Mouse (Mus musculus) MEL (cell line): Measurements from ENCODE around the gene Ubxn10. TPM values are rescaled to one million over a fixed set of nuclear protein-coding genes. Genes with fewer than 3 reads are reported as not detected.

Source experiments
- DNase-seq: peaks from one replicate; pipeline ENCODE4 v3.0.0; 2011; ENCODE audit warnings: low read depth, low spot score
- H3K27ac ChIP-seq: 2 replicates; pipeline ENCODE4 v1.5.1; 2012; ENCODE audit warnings: low read depth, mild to moderate bottlenecking, control low read depth, low read length, moderate library complexity; ENCODE audit not compliant: control insufficient read depth
- H3K27me3 ChIP-seq, 2 experiments: fragments of 150-350 bp in 1 of 2; sonication (generic) in 1 of 2; 2 replicates each; pipeline ENCODE4 v1.6.1; 2012; ENCODE audit warnings: low read length in 2 of 2, mild to moderate bottlenecking in 2 of 2, improper control_type of control experiment in 1 of 2, moderate library complexity in 1 of 2; ENCODE audit not compliant: insufficient read depth in 2 of 2, control insufficient read depth in 1 of 2
- H3K36me3 ChIP-seq, 2 experiments: 2 replicates each; pipeline ENCODE4 v1.6.1; 2012 to 2014; ENCODE audit warnings: low read length in 2 of 2, improper control_type of control experiment in 1 of 2, inconsistent platforms in 1 of 2, mild to moderate bottlenecking in 1 of 2; ENCODE audit not compliant: insufficient read depth in 2 of 2, control insufficient read depth in 1 of 2
- H3K4me1 ChIP-seq, 2 experiments: fragments of 150-350 bp in 1 of 2; sonication (generic) in 1 of 2; 2 replicates each; pipeline ENCODE4 v1.6.1; 2012; ENCODE audit warnings: low read length in 2 of 2, improper control_type of control experiment in 1 of 2, mild to moderate bottlenecking in 1 of 2; ENCODE audit not compliant: insufficient read depth in 2 of 2, control insufficient read depth in 1 of 2
- H3K4me3 ChIP-seq, 2 experiments: fragments of 150-350 bp in 1 of 2; sonication (generic) in 1 of 2; 2 replicates each; pipeline ENCODE4 v1.5.1; 2012; ENCODE audit warnings: low read depth in 2 of 2, low read length in 2 of 2, mild to moderate bottlenecking in 2 of 2, moderate library complexity in 2 of 2, control low read depth in 1 of 2, improper control_type of control experiment in 1 of 2; ENCODE audit not compliant: control insufficient read depth in 1 of 2, insufficient read depth in 1 of 2
- H3K79me2 ChIP-seq: 2 replicates; pipeline ENCODE4 v1.6.1; 2012; ENCODE audit warnings: mild to moderate bottlenecking, low read length, moderate library complexity; ENCODE audit not compliant: control insufficient read depth, poor library complexity, insufficient read depth
- H3K9ac ChIP-seq: 2 replicates; pipeline ENCODE4 v1.6.1; 2012; ENCODE audit warnings: low read depth, mild to moderate bottlenecking, control low read depth, low read length, moderate library complexity; ENCODE audit not compliant: control insufficient read depth, poor library complexity, severe bottlenecking
- H3K9me3 ChIP-seq: fragments of 150-350 bp; sonication (generic); replicated peaks from 2 replicates; pipeline ENCODE4 v1.6.1; 2012; ENCODE audit warnings: mild to moderate bottlenecking, low read length, improper control_type of control experiment, moderate library complexity; ENCODE audit not compliant: insufficient read depth
- BHLHE40 ChIP-seq: IDR thresholded peaks from 2 replicates; pipeline ENCODE4 v1.6.1; 2012; ENCODE audit warnings: low read depth, mild to moderate bottlenecking, inconsistent platforms, low read length, improper control_type of control experiment, borderline replicate concordance
- CHD1 ChIP-seq: IDR thresholded peaks from 2 replicates; pipeline ENCODE4 v1.6.1; 2012; ENCODE audit warnings: low read depth, mild to moderate bottlenecking, inconsistent platforms, low read length, improper control_type of control experiment
- CHD2 ChIP-seq: IDR thresholded peaks from 2 replicates; pipeline ENCODE4 v1.6.1; 2011; ENCODE audit warnings: low read length, improper control_type of control experiment
- CTCF ChIP-seq, 3 experiments: IDR thresholded peaks in 2 of 3; conservative IDR thresholded peaks in 1 of 3; 2 replicates each; pipeline ENCODE4 v1.5.1; 2011 to 2012; ENCODE audit warnings: low read length in 3 of 3, low read depth in 2 of 3, mild to moderate bottlenecking in 2 of 3, improper control_type of control experiment in 1 of 3, inconsistent platforms in 1 of 3, mixed read lengths in 1 of 3, moderate library complexity in 1 of 3; ENCODE audit not compliant: control insufficient read depth in 1 of 3, insufficient read depth in 1 of 3, poor library complexity in 1 of 3, severe bottlenecking in 1 of 3
- E2F4 ChIP-seq: IDR thresholded peaks from 2 replicates; pipeline ENCODE4 v1.6.1; 2011; ENCODE audit warnings: low read depth, low read length, improper control_type of control experiment, borderline replicate concordance
- ELF1 ChIP-seq: IDR thresholded peaks from 2 replicates; pipeline ENCODE4 v1.6.1; 2014; ENCODE audit warnings: low read depth, mild to moderate bottlenecking, inconsistent platforms, low read length, improper control_type of control experiment, moderate library complexity
- ETS1 ChIP-seq: IDR thresholded peaks from 2 replicates; pipeline ENCODE4 v1.6.1; 2012; ENCODE audit warnings: low read depth, mild to moderate bottlenecking, inconsistent platforms, low read length, improper control_type of control experiment, moderate library complexity
- GABPA ChIP-seq: IDR thresholded peaks from 2 replicates; pipeline ENCODE4 v1.6.1; 2012; ENCODE audit warnings: low read depth, mild to moderate bottlenecking, inconsistent platforms, low read length, improper control_type of control experiment, moderate library complexity
- GATA1 ChIP-seq: IDR thresholded peaks from 2 replicates; pipeline ENCODE4 v1.6.1; 2011; ENCODE audit warnings: low read depth, low read length, improper control_type of control experiment
- HCFC1 ChIP-seq: IDR thresholded peaks from 2 replicates; pipeline ENCODE4 v1.6.1; 2012; ENCODE audit warnings: low read depth, mild to moderate bottlenecking, inconsistent platforms, low read length, improper control_type of control experiment, moderate library complexity
- JUND ChIP-seq: IDR thresholded peaks from 2 replicates; pipeline ENCODE4 v1.6.1; 2011; ENCODE audit warnings: low read depth, mild to moderate bottlenecking, improper control_type of control experiment, low read length
- MAX ChIP-seq: IDR thresholded peaks from 2 replicates; pipeline ENCODE4 v1.6.1; 2011; ENCODE audit warnings: low read length, improper control_type of control experiment
- MEF2A ChIP-seq: IDR thresholded peaks from 2 replicates; pipeline ENCODE4 v1.6.1; 2014; ENCODE audit warnings: low read depth, mild to moderate bottlenecking, inconsistent platforms, low read length, improper control_type of control experiment; ENCODE audit not compliant: poor library complexity, insufficient replicate concordance, severe bottlenecking; ENCODE audit errors: extremely low read depth
- NELFE ChIP-seq: IDR thresholded peaks from 2 replicates; pipeline ENCODE4 v1.6.1; 2011; ENCODE audit warnings: low read depth, low read length, improper control_type of control experiment
- NRF1 ChIP-seq: IDR thresholded peaks from 2 replicates; pipeline ENCODE4 v1.6.1; 2014; ENCODE audit warnings: low read depth, mild to moderate bottlenecking, inconsistent platforms, low read length, improper control_type of control experiment, moderate library complexity; ENCODE audit not compliant: poor library complexity, insufficient read depth, severe bottlenecking
- POLR2A ChIP-seq, 2 experiments: IDR thresholded peaks; 2 replicates each; pipeline ENCODE4 v1.6.1; 2011 to 2012; ENCODE audit warnings: low read length in 2 of 2, mild to moderate bottlenecking in 2 of 2, control low read depth in 1 of 2, improper control_type of control experiment in 1 of 2, low read depth in 1 of 2, moderate library complexity in 1 of 2; ENCODE audit not compliant: control insufficient read depth in 1 of 2, insufficient read depth in 1 of 2, poor library complexity in 1 of 2
- POLR2AphosphoS2 ChIP-seq: IDR thresholded peaks from 2 replicates; pipeline ENCODE4 v1.6.1; 2011; ENCODE audit warnings: low read length, improper control_type of control experiment
- RCOR1 ChIP-seq: IDR thresholded peaks from 2 replicates; pipeline ENCODE4 v1.6.1; 2012; ENCODE audit warnings: low read depth, mild to moderate bottlenecking, inconsistent platforms, low read length, improper control_type of control experiment
- SIN3A ChIP-seq: IDR thresholded peaks from 2 replicates; pipeline ENCODE4 v1.6.1; 2012; ENCODE audit warnings: low read length, improper control_type of control experiment, inconsistent platforms
- TBP ChIP-seq: IDR thresholded peaks from 2 replicates; pipeline ENCODE4 v1.8.0; 2011; ENCODE audit warnings: low read depth, low read length, improper control_type of control experiment
- USF1 ChIP-seq: IDR thresholded peaks from 2 replicates; pipeline ENCODE4 v1.6.1; 2014; ENCODE audit warnings: low read depth, mild to moderate bottlenecking, inconsistent platforms, low read length, improper control_type of control experiment, moderate library complexity
- USF2 ChIP-seq, 2 experiments: IDR thresholded peaks; 2 replicates each; pipeline ENCODE4 v1.6.1; 2011 to 2012; ENCODE audit warnings: improper control_type of control experiment in 2 of 2, low read length in 2 of 2, borderline replicate concordance in 1 of 2, inconsistent platforms in 1 of 2, low read depth in 1 of 2, mild to moderate bottlenecking in 1 of 2; ENCODE audit not compliant: insufficient read depth in 1 of 2
- ZC3H11A ChIP-seq: IDR thresholded peaks from 2 replicates; pipeline ENCODE4 v1.6.1; 2012; ENCODE audit warnings: low read depth, mild to moderate bottlenecking, inconsistent platforms, low read length, improper control_type of control experiment
- ZKSCAN1 ChIP-seq: IDR thresholded peaks from 2 replicates; pipeline ENCODE4 v1.6.1; 2012; ENCODE audit warnings: low read depth, mild to moderate bottlenecking, inconsistent platforms, low read length, improper control_type of control experiment, moderate library complexity
- ZMIZ1 ChIP-seq: IDR thresholded peaks from 2 replicates; pipeline ENCODE4 v1.6.1; 2012; ENCODE audit warnings: low read depth, mild to moderate bottlenecking, inconsistent platforms, low read length, improper control_type of control experiment, moderate library complexity
- polyA plus RNA-seq, 2 experiments: library from polyadenylated mRNA; stranded (reverse) in 1 of 2; unstranded in 1 of 2; fragments of >175 nt in 1 of 2; fragments of >200 nt in 1 of 2; gene quantifications; 2 replicates each; pipeline versions ENCODE4 v1.2.1 to v1.2.4; 2012; ENCODE audit warnings: low replicate concordance in 2 of 2, low read depth in 1 of 2; ENCODE audit not compliant: insufficient read length in 2 of 2, insufficient read depth in 1 of 2, missing spikeins in 1 of 2
- total RNA-seq: library from RNA; depleted of rRNA; stranded (reverse); fragments of 300-350 nt; gene quantifications from 2 replicates; pipeline ENCODE4 v1.2.3, GENCODE M21; 2012

Ubxn10 gene
- total and polyA plus RNA-seq, 3 experiments: not detected

- no peak for DNase-seq
- Histone ChIP-seq H3K9ac (no peak overlapping the region), H3K27me3 (no peaks in the 10 kb centered on the region), H3K4me3 (no peak overlapping the region), H3K36me3 (no peaks in the 10 kb centered on the region), H3K9me3 (no peaks in the 10 kb centered on the region), H3K27ac (no peak overlapping the region), H3K79me2 (no peaks in the 10 kb centered on the region), H3K4me1 (no peaks in the 10 kb centered on the region)
- no peak for TF ChIP-seq POLR2AphosphoS2
- no peak for TF ChIP-seq JUND
- no peak for TF ChIP-seq GABPA
- TF ChIP-seq ZMIZ1: no peak
- TF ChIP-seq BHLHE40: no peak
- TF ChIP-seq MEF2A: no peak
- no peak for TF ChIP-seq POLR2A (IDR thresholded peaks at IDR 0.05; ENCODE audit: control insufficient read depth in 1 of 2, insufficient read depth in 1 of 2, low read depth in 1 of 2, low read length in 2 of 2, poor library complexity in 1 of 2)
- no peak for TF ChIP-seq NELFE
- TF ChIP-seq E2F4: no peak
- TF ChIP-seq CHD2: no peak
Measured at GRCm38 (mm10) chr4:138666521-138666920, 70.4 kb downstream of the Ubxn10 start.

DNA sequence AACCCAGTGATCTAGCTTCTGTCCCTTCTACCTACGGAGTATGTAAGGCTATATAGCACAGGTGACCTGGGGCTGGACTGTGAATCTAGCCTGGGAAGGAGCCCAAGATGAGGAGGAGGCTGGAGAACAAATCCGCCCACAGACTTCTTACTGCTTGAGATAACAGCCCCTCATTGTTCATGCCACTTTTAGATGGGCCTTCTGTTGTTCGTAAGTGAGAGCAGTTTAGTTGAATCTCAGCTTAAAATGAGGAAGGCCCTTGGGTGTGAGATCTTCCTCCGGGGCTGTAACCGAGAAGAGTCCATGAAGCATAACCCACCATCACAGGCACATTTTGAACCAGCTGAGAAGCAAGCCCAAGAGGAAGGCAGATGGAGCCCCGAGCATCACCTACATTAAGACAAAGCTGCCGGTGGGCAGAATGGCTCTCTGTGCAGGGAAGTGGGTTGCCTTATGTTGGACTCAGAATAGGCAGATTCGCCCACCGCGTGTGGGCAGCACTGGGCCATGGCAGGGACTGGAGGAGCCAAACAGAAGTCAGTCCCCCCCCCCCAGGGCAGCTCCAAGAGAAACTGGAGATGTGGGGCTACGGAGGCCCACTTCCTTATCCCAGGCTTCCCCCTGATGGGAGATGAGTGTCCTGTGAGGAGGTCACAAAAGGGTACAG, 76.9 kb downstream of the Ubxn10 start:
- Histone ChIP-seq H3K27ac (no peak overlapping the region), H3K36me3 (no peaks in the 10 kb centered on the region), H3K4me1 (no peaks in the 10 kb centered on the region), H3K27me3 (no peaks in the 10 kb centered on the region), H3K79me2 (no peaks in the 10 kb centered on the region), H3K9me3 (no peaks in the 10 kb centered on the region), H3K4me3 (no peak overlapping the region), H3K9ac (no peak overlapping the region)
- no peak for DNase-seq
- TF ChIP-seq HCFC1: no peak
- TF ChIP-seq ETS1: no peak
- no peak for TF ChIP-seq USF2 (IDR thresholded peaks at IDR 0.05; ENCODE audit: borderline replicate concordance in 1 of 2, insufficient read depth in 1 of 2, low read depth in 1 of 2, low read length in 2 of 2)
- no peak for TF ChIP-seq CHD2
- no peak for TF ChIP-seq ELF1
- no peak for TF ChIP-seq SIN3A
- TF ChIP-seq NRF1: no peak
- no peak for TF ChIP-seq POLR2AphosphoS2
- no peak for TF ChIP-seq USF1
- TF ChIP-seq NELFE: no peak
- no peak for TF ChIP-seq POLR2A (IDR thresholded peaks at IDR 0.05; ENCODE audit: control insufficient read depth in 1 of 2, insufficient read depth in 1 of 2, low read depth in 1 of 2, low read length in 2 of 2, poor library complexity in 1 of 2)
- no peak for TF ChIP-seq TBP
- TF ChIP-seq ZC3H11A: no peak
- no peak for TF ChIP-seq GATA1
- no peak for TF ChIP-seq ZKSCAN1
- TF ChIP-seq CHD1: no peak
- TF ChIP-seq MAX: no peak
- TF ChIP-seq CTCF (IDR thresholded peaks at IDR 0.05 in 2 of 3, conservative IDR thresholded peaks at IDR 0.05 in 1 of 3; ENCODE audit: control insufficient read depth in 1 of 3, insufficient read depth in 1 of 3, low read depth in 2 of 3, low read length in 3 of 3, poor library complexity in 1 of 3, severe bottlenecking in 1 of 3): no peak
- TF ChIP-seq RCOR1: no peak
